Mouse (Mus musculus) olfactory bulb, adult 2 months (tissue): ENCODE data around the gene Umps.

ENCODE experiments used
- CTCF ChIP-seq: fragments of 200-500 bp; IDR thresholded peaks from 2 replicates; pipeline ENCODE4 v1.5.1; 2012; ENCODE audit warnings: low read depth, mild to moderate bottlenecking, low read length, moderate library complexity; ENCODE audit not compliant: insufficient read depth
- POLR2A ChIP-seq: fragments of 200-500 bp; IDR thresholded peaks from 2 replicates; pipeline ENCODE4 v1.6.1; 2012; ENCODE audit warnings: mild to moderate bottlenecking, low read depth, low read length, moderate library complexity; ENCODE audit not compliant: insufficient read depth

DNA sequence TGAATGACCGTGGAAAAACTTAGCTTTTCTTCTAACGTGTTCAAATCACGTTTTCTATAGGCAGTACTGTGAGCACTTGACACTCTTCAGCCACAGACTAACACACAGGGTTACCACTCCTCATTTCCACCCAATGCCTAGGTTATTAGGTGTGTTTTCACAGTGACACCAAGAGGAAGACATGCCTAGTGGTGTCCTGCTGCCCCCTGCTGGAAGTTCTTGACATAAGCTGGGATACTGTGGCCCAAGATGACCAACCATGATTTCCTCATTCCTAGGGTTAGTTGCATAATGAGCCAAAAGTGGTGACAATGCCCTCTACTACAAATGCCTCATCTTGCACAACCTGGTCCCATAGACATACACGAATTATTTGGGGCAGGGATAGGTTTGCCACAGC is 16.0 kb downstream of the Umps start:
- TF ChIP-seq POLR2A (no peak), CTCF (no peak)
